Comparison of ENCODE assay signal across 15 mouse cellular contexts in genomic region chr5:149711545-149711944, GRCm38 (mm10). TPM values are rescaled to one million over a fixed set of nuclear protein-coding genes. Genes with fewer than 3 reads are reported as not detected.
A peak's percentile ranks its signal among the peaks of the same experiment; 100 is the strongest.
DNase-seq lines count a peak whose midpoint lies in the region; TF ChIP-seq lines count a peak whose summit lies in the region.
"Had no signal": no experiment of that assay in that cellular context is flagged by ENCODE, and none has a peak within 500 bp of the region (broad histone marks: within the 10 kb centered on the region; RNA-seq: fewer than 3 reads in every experiment).

No protein-coding gene starts in this region.

- H3K4me3 ChIP-seq in left cerebral cortex, adult 2 months, result no peak overlapping the region
- no peak overlapping the region for H3K4me3 ChIP-seq in ES-Bruce4 (ENCODE audit: low read depth, low read length)
- H3K4me3 ChIP-seq in cortical plate, adult 2 months (ENCODE audit: insufficient read depth, low read length), result no peak overlapping the region
- H3K4me3 ChIP-seq: forebrain, embryonic 12.5 days; hindbrain, embryonic 10.5 days; liver, embryonic 13.5 days had no signal

- TF ChIP-seq POLR2A in ES-Bruce4 (IDR thresholded peaks at IDR 0.05; ENCODE audit: insufficient read depth, low read length), result no peak
- TF ChIP-seq POLR2A in cortical plate, adult 2 months (IDR thresholded peaks at IDR 0.05; ENCODE audit: extremely low read depth, insufficient read depth, low read length), result no peak

- no peak overlapping the region for H3K9ac ChIP-seq in ES-Bruce4 (ENCODE audit: low read depth, poor library complexity, severe bottlenecking)
- H3K9ac ChIP-seq: forebrain, embryonic 12.5 days; liver, embryonic 13.5 days had no signal

- TF ChIP-seq EP300 in ES-Bruce4 (IDR thresholded peaks at IDR 0.05; ENCODE audit: insufficient read depth, low read depth, low read length), result no peak

- peak; percentile 20 for DNase-seq in adrenal gland, postnatal 14 days
- DNase-seq in adrenal gland, postnatal 25 days, result no peak
- no peak for DNase-seq in left cerebral cortex, adult 2 months (ENCODE audit: extremely low spot score in 1 of 2, low spot score in 2 of 2)
- no peak for DNase-seq in left cerebral cortex, postnatal 4 days
- no peak for DNase-seq in heart, postnatal 4 days
- DNase-seq in adrenal gland, adult (ENCODE audit: inconsistent age in 2 of 2, low spot score in 1 of 2), result no peak
- DNase-seq: adrenal gland, adult 8-10 months; cerebellum, adult 11 months; kidney, adult 18-20 months; liver, embryonic 13.5 days; thymus, postnatal 25 days had no signal

- no peak overlapping the region for H3K27ac ChIP-seq in left cerebral cortex, adult 2 months
- H3K27ac ChIP-seq in ES-Bruce4 (ENCODE audit: insufficient read depth, low read length), result no peak overlapping the region
- H3K27ac ChIP-seq in cortical plate, adult 2 months (ENCODE audit: insufficient read depth, low read length), result no peak overlapping the region
- H3K27ac ChIP-seq: forebrain, embryonic 12.5 days; hindbrain, embryonic 10.5 days; liver, embryonic 13.5 days had no signal

- H3K27me3 ChIP-seq in ES-Bruce4 (ENCODE audit: control insufficient read depth, insufficient read depth, low read length, poor library complexity, severe bottlenecking), result no peaks in the 10 kb centered on the region
- H3K27me3 ChIP-seq: forebrain, embryonic 12.5 days; liver, embryonic 13.5 days had no signal

- no peaks in the 10 kb centered on the region for H3K4me1 ChIP-seq in ES-Bruce4 (ENCODE audit: control insufficient read depth, insufficient read depth, low read length)
- no peaks in the 10 kb centered on the region for H3K4me1 ChIP-seq in cortical plate, adult 2 months (ENCODE audit: control insufficient read depth, insufficient read depth, low read length)
- H3K4me1 ChIP-seq: liver, embryonic 13.5 days had no signal

- H3K9me3 ChIP-seq in ES-Bruce4 (replicated peaks; ENCODE audit: control insufficient read depth, insufficient read depth, low read length, poor library complexity, severe bottlenecking), result peaks cover 4% of the 10 kb centered on the region; the same call in 1 of the 2 replicates

- TF ChIP-seq CTCF in left cerebral cortex, adult 2 months (IDR thresholded peaks at IDR 0.05), result peak; percentile 36
- TF ChIP-seq CTCF in ES-Bruce4 (IDR thresholded peaks at IDR 0.05; ENCODE audit: low read depth, low read length), result peak; percentile 24
- TF ChIP-seq CTCF in cortical plate, adult 2 months (IDR thresholded peaks at IDR 0.05; ENCODE audit: extremely low read depth, insufficient read depth, low read length), result 0 out of 2 replicates have a peak, but pooled peaks have one; percentile 13

- intact Hi-C loops in left cerebral cortex, adult 2 months (cut with DNase I), result loop anchor here (10.0 kb wide), 1 partner anchor 313 kb away; no protein-coding TSS in a partner anchor
- intact Hi-C loops in left cerebral cortex, postnatal 4 days (cut with DNase I), result loop anchor here (10.0 kb wide), 2 partner anchors 133 to 303 kb away; partner anchors contain the start of gene Rxfp2

- H3K36me3 ChIP-seq in ES-Bruce4 (ENCODE audit: control insufficient read depth, insufficient read depth, low read length, poor library complexity, severe bottlenecking), result no peaks in the 10 kb centered on the region

RNA-seq across cellular contexts. Expression of gene B3glct, which starts 33.5 kb away (rescaled TPM):
- 20.5 and 22.9 TPM in 2 replicates for total RNA-seq in adrenal gland, postnatal 14 days (2021)
- total RNA-seq in adrenal gland, postnatal 25 days (2021), result 25.3 and 25.7 TPM in 2 replicates
- 10 to 100 TPM; 14.0 to 15.1 TPM for total RNA-seq in left cerebral cortex, adult 2 months (2021)
- total RNA-seq in left cerebral cortex, postnatal 4 days (2021), result 10 to 100 TPM; 27.0 to 33.5 TPM
- polyA plus RNA-seq in ES-Bruce4 (2011; ENCODE audit: insufficient read depth, insufficient read length, low read depth, missing spikeins), result 14.2 and 18.5 TPM in 2 replicates
- polyA plus RNA-seq in cortical plate, adult 2 months (2012; rRNA removed), result 14.2 and 17.0 TPM in 2 replicates
- total RNA-seq in heart, postnatal 4 days (2021), result 10 to 100 TPM; 13.0 to 14.0 TPM
